Mouse (Mus musculus): ENCODE data around the gene Hba-x. TPM values are rescaled to one million over a fixed set of nuclear protein-coding genes. Genes with fewer than 3 reads are reported as not detected.

Hba-x gene
- polyA plus RNA-seq, 3 experiments from 2014 or later, result not detected

Other genes starting within 250 kb of the Hba-x start
- gene Il9r, start 76.1 kb upstream of the Hba-x start, polyA plus RNA-seq (2017; shearing (Covaris generic)), result 1 to 10 TPM; 2.8 to 5.4 (median 4.9) TPM
- gene Snrnp25, start 71.0 kb upstream of the Hba-x start, polyA plus RNA-seq (2017; shearing (Covaris generic)), result 10 to 100 TPM; 52.9 to 74.7 (median 56.9) TPM
- under 1 TPM in 1 of 3 experiments, not detected in 2; 0.70 TPM for gene Rhbdf1, start 54.1 kb upstream of the Hba-x start, polyA plus RNA-seq (2017; shearing (Covaris generic))
- 10 to 100 TPM; 26.3 to 35.5 (median 32.8) TPM for gene Mpg, start 49.9 kb upstream of the Hba-x start, polyA plus RNA-seq (2017; shearing (Covaris generic))
- 10 to 100 TPM; 27.3 to 55.0 (median 45.7) TPM for gene Nprl3, start 8.7 kb upstream of the Hba-x start, polyA plus RNA-seq (2017; shearing (Covaris generic))
- 1 to 10 TPM; 3.7 to 7.5 (median 6.0) TPM for gene Hba-a1, start 7.1 kb downstream of the Hba-x start, polyA plus RNA-seq (2017; shearing (Covaris generic))
- not detected for gene Hbq1b, start 10.6 kb downstream of the Hba-x start, polyA plus RNA-seq (2017; shearing (Covaris generic))
- 10 to 100 TPM; 11.3 to 24.9 (median 18.9) TPM for gene Hba-a2, start 20.1 kb downstream of the Hba-x start, polyA plus RNA-seq (2017; shearing (Covaris generic))
- gene Hbq1a, start 23.7 kb downstream of the Hba-x start, polyA plus RNA-seq (2017; shearing (Covaris generic)), result not detected
- gene Sh3pxd2b, start 71.4 kb downstream of the Hba-x start, polyA plus RNA-seq (2017; shearing (Covaris generic)), result not detected
- 1 to 10 TPM; 2.1 to 3.7 (median 2.9) TPM for gene Ubtd2, start 179.0 kb downstream of the Hba-x start, polyA plus RNA-seq (2017; shearing (Covaris generic))

Data from inflammation-experienced regulatory T-cells, adult 6 months (primary cell).